Mouse (Mus musculus) liver, postnatal 0 days (tissue): Measurements from ENCODE around the gene Wnt2b. TPM values are rescaled to one million over a fixed set of nuclear protein-coding genes. Genes with fewer than 3 reads are reported as not detected.

Experiments
- ATAC-seq: fragments of 200-750 bp; cut with Nextera tagmentation; 2 replicates; pipeline ENCODE4 v1.8.0; 2017; ENCODE audit warnings: mild to moderate bottlenecking, moderate library complexity
- DNase-seq: peaks from one replicate; pipeline ENCODE4 v3.0.0-alpha.2; 2016
- H3K27ac ChIP-seq: fragments of 300-500 bp; sonication (generic); 2 replicates; pipeline ENCODE4 v1.5.1; 2014; ENCODE audit warnings: antibody characterized with exemption, moderate library complexity, mild to moderate bottlenecking, low read depth
- H3K27me3 ChIP-seq: fragments of 300-500 bp; sonication (generic); 2 replicates; pipeline ENCODE4 v1.6.1; 2014; ENCODE audit warnings: low read length, control low read depth, mixed read lengths; ENCODE audit not compliant: insufficient read depth
- H3K36me3 ChIP-seq: fragments of 300-500 bp; sonication (generic); replicated peaks from 2 replicates; pipeline ENCODE4 v1.6.1; 2014; ENCODE audit warnings: mild to moderate bottlenecking, control low read depth, low read length, moderate library complexity, mixed read lengths; ENCODE audit not compliant: insufficient read depth
- H3K4me1 ChIP-seq: fragments of 300-500 bp; sonication (generic); 2 replicates; pipeline ENCODE4 v1.6.1; 2014; ENCODE audit warnings: antibody characterized with exemption, mild to moderate bottlenecking, control low read depth; ENCODE audit not compliant: insufficient read depth
- H3K4me2 ChIP-seq: fragments of 300-500 bp; sonication (generic); 2 replicates; pipeline ENCODE4 v1.6.1; 2014; ENCODE audit warnings: low read depth, mild to moderate bottlenecking, low read length, moderate library complexity, mixed read lengths
- H3K4me3 ChIP-seq: fragments of 300-500 bp; sonication (generic); 2 replicates; pipeline ENCODE4 v1.5.1; 2014; ENCODE audit warnings: low read depth, low read length
- H3K9ac ChIP-seq: fragments of 300-500 bp; sonication (generic); replicated peaks from 2 replicates; pipeline ENCODE4 v1.6.1; 2014; ENCODE audit warnings: mild to moderate bottlenecking, moderate library complexity
- H3K9me3 ChIP-seq: fragments of 300-500 bp; sonication (generic); 2 replicates; pipeline ENCODE4 v1.6.1; 2016; ENCODE audit warnings: mild to moderate bottlenecking, control low read depth, low read length, mixed read lengths
- CTCF ChIP-seq: sonication (generic); IDR thresholded peaks from 2 replicates; pipeline ENCODE4 v1.5.1; 2016; ENCODE audit warnings: antibody characterized with exemption, low read depth
- EP300 ChIP-seq: IDR thresholded peaks from 2 replicates; pipeline ENCODE4 v1.6.1; 2016; ENCODE audit warnings: antibody characterized with exemption, low read depth, mild to moderate bottlenecking
- WGBS: fragments of 180-500 bp; shearing (Covaris S2); extraction: QIAGEN DNeasy Blood & Tissue Kit; methylation state at CpG from one replicate; pipeline ENCODE4 v1.1.7; 2014; ENCODE audit not compliant: insufficient replicate concordance; 5-methylcytosine and 5-hydroxymethylcytosine counted together
- polyA plus RNA-seq: library from polyadenylated mRNA; unstranded; fragments of >200 nt; fragmentation: Nextera tagmentation; extraction: Ambion mirVana; gene quantifications from 2 replicates; pipeline ENCODE4 v1.2.1, GENCODE M21; 2015

Wnt2b gene
- polyA plus RNA-seq, 1 experiment from 2014 or later, result 0.09 TPM

- H3K27me3 ChIP-seq, result peaks cover 37% of the 10 kb centered on the region
- no peaks in the 10 kb centered on the region; the same call in 1 of the 2 replicates for H3K9me3 ChIP-seq
- peaks cover 13% of the 10 kb centered on the region for H3K4me1 ChIP-seq
- no peak overlapping the region for H3K4me2 ChIP-seq
- ATAC-seq (no peak), DNase-seq (no peak)
- H3K27ac ChIP-seq, result no peak overlapping the region
- WGBS, result 74% methylated on average over 7 of the region's 7 CpGs
- TF ChIP-seq EP300, result no peak
- no peak for TF ChIP-seq CTCF
- H3K36me3 ChIP-seq, result no peaks in the 10 kb centered on the region
- H3K9ac ChIP-seq, result no peak overlapping the region
- H3K4me3 ChIP-seq, result no peak overlapping the region
These were observed 4.4 kb upstream of the Wnt2b start for GRCm38 (mm10) chr3:104965991-104966554.

- no peak for DNase-seq
- Histone ChIP-seq H3K4me2 (no peak overlapping the region), H3K9ac (no peak overlapping the region), H3K27ac (no peak overlapping the region), H3K4me3 (no peak overlapping the region), H3K9me3 (no peaks in the 10 kb centered on the region), H3K4me1 (peaks cover 13% of the 10 kb centered on the region), H3K36me3 (no peaks in the 10 kb centered on the region), H3K27me3 (peaks cover 45% of the 10 kb centered on the region)
- TF ChIP-seq CTCF, result no peak
- no peak for TF ChIP-seq EP300
- 60% methylated on average over 8 of the region's 8 CpGs for WGBS
- no peak for ATAC-seq
These were observed 3.5 kb upstream of the Wnt2b start for GRCm38 (mm10) chr3:104965070-104965855.

- Histone ChIP-seq H3K9ac (no peak overlapping the region), H3K4me1 (peaks cover 13% of the 10 kb centered on the region), H3K4me2 (no peak overlapping the region), H3K27me3 (peaks cover 60% of the 10 kb centered on the region), H3K27ac (no peak overlapping the region), H3K36me3 (no peaks in the 10 kb centered on the region), H3K4me3 (no peak overlapping the region), H3K9me3 (no peaks in the 10 kb centered on the region)
- ATAC-seq, result no peak
- no peak for DNase-seq
- TF ChIP-seq EP300 (no peak), CTCF (no peak)
- 27% methylated on average over 13 of the region's 13 CpGs for WGBS
These were observed 1.9 kb upstream of the Wnt2b start for GRCm38 (mm10) chr3:104963331-104964276.

GRCm38 (mm10) chr3:104962866-104963265, 1.1 kb upstream of the Wnt2b start:
- WGBS, result 11% methylated on average over 5 of the region's 5 CpGs
- H3K36me3 ChIP-seq, result no peaks in the 10 kb centered on the region
- peaks cover 13% of the 10 kb centered on the region for H3K4me1 ChIP-seq
- DNase-seq (no peak), ATAC-seq (no peak)
- H3K27me3 ChIP-seq, result peaks cover 62% of the 10 kb centered on the region
- H3K9ac ChIP-seq, result no peak overlapping the region
- no peak for TF ChIP-seq CTCF
- TF ChIP-seq EP300, result no peak
- no peak overlapping the region for H3K4me2 ChIP-seq
- no peak overlapping the region for H3K27ac ChIP-seq
- H3K4me3 ChIP-seq, result no peak overlapping the region
- no peaks in the 10 kb centered on the region for H3K9me3 ChIP-seq

- no peak for TF ChIP-seq CTCF
- TF ChIP-seq EP300, result no peak
These were observed 455 bp upstream of the Wnt2b start for GRCm38 (mm10) chr3:104962141-104962611.

More at GRCm38 (mm10) chr3:104962141-104962611, 455 bp upstream of the Wnt2b start:
- Histone ChIP-seq H3K27ac (no peak overlapping the region), H3K4me1 (peaks cover 13% of the 10 kb centered on the region), H3K9ac (no peak overlapping the region), H3K27me3 (peaks cover 59% of the 10 kb centered on the region), H3K9me3 (no peaks in the 10 kb centered on the region), H3K36me3 (no peaks in the 10 kb centered on the region), H3K4me2 (peak overlapping the region; percentile 83), H3K4me3 (peak overlapping the region; percentile 48)
- DNase-seq (peak; percentile 39), ATAC-seq (peak; percentile 60)
- WGBS, result 1% methylated on average over 31 of the region's 31 CpGs
